Mouse (Mus musculus): Measurements from ENCODE around the gene Depdc5. TPM values are rescaled to one million over a fixed set of nuclear protein-coding genes. Genes with fewer than 3 reads are reported as not detected.

Gene Depdc5
- total and polyA plus RNA-seq, 3 experiments, result 5.4 to 52.4 (median 27.2) TPM

DNA sequence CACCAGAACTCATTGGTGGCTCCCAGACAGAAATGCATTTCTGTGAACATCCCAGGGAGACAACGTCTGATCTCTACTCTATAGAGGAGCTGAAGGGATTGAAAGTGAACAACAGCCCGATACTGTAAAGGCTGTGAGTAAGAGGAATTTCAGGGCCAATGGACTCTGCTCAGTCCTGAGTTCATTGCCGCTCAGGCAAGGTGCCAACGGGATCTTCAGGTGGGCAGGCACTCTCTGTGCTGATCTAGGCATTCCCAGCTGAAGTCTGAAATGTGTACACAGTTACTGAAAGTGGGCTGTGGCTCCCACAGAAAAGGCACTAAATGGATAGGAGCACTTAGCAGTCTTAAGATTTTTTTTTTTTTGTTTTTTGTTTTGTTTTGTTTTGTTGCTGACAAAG lies 135.3 kb downstream of the Depdc5 start:
- Histone ChIP-seq H3K4me3 (ENCODE audit: low read depth, low read length) (no peak overlapping the region), H3K36me3 (replicated peaks) (no peaks in the 10 kb centered on the region), H3K27me3 (ENCODE audit: insufficient read depth, low read length) (peaks cover 59% of the 10 kb centered on the region), H3K4me1 (ENCODE audit: insufficient read depth, low read depth, low read length) (0 out of 2 replicates have a peak, but pooled peaks cover 2% of the 10 kb centered on the region), H3K9me3 (replicated peaks) (no peaks in the 10 kb centered on the region)
- TF ChIP-seq GATA2 (IDR thresholded peaks at IDR 0.05; ENCODE audit: borderline replicate concordance, low read depth, low read length), result no peak
- TF ChIP-seq TAL1 (conservative IDR thresholded peaks at IDR 0.05; ENCODE audit: low read depth, low read length), result no peak
- no peak for TF ChIP-seq CTCF (IDR thresholded peaks at IDR 0.05; ENCODE audit: low read depth, low read length)
- no peak for TF ChIP-seq POLR2AphosphoS5 (IDR thresholded peaks at IDR 0.05; ENCODE audit: insufficient replicate concordance, low read depth, low read length)
- TF ChIP-seq GATA1 (IDR thresholded peaks at IDR 0.05; ENCODE audit: borderline replicate concordance, low read length), result no peak
- DNase-seq (ENCODE audit: low spot score), result no peak
- no peak for ATAC-seq (ENCODE audit: extremely low read depth, insufficient number of reproducible peaks, low FRiP score, poor library complexity, severe bottlenecking)

- TF ChIP-seq GATA1 (IDR thresholded peaks at IDR 0.05; ENCODE audit: borderline replicate concordance, low read length) (no peak), POLR2AphosphoS5 (IDR thresholded peaks at IDR 0.05; ENCODE audit: insufficient replicate concordance, low read depth, low read length) (no peak), CTCF (IDR thresholded peaks at IDR 0.05; ENCODE audit: low read depth, low read length) (no peak), TAL1 (conservative IDR thresholded peaks at IDR 0.05; ENCODE audit: low read depth, low read length) (no peak), GATA2 (IDR thresholded peaks at IDR 0.05; ENCODE audit: borderline replicate concordance, low read depth, low read length) (no peak)
- Histone ChIP-seq H3K4me3 (ENCODE audit: low read depth, low read length) (no peak overlapping the region), H3K36me3 (replicated peaks) (no peaks in the 10 kb centered on the region), H3K9me3 (replicated peaks) (no peaks in the 10 kb centered on the region), H3K27me3 (ENCODE audit: insufficient read depth, low read length) (peaks cover 63% of the 10 kb centered on the region), H3K4me1 (ENCODE audit: insufficient read depth, low read depth, low read length) (0 out of 2 replicates have a peak, but pooled peaks cover 2% of the 10 kb centered on the region)
- DNase-seq (ENCODE audit: low spot score), result no peak
- no peak for ATAC-seq (ENCODE audit: extremely low read depth, insufficient number of reproducible peaks, low FRiP score, poor library complexity, severe bottlenecking)
Measured at GRCm38 (mm10) chr5:33001111-33001510, 137.6 kb downstream of the Depdc5 start.

GRCm38 (mm10) chr5:33002781-33003180 lies 139.3 kb downstream of the Depdc5 start:
- ATAC-seq (ENCODE audit: extremely low read depth, insufficient number of reproducible peaks, low FRiP score, poor library complexity, severe bottlenecking), result no peak
- no peaks in the 10 kb centered on the region for H3K36me3 ChIP-seq (replicated peaks)
- no peaks in the 10 kb centered on the region for H3K9me3 ChIP-seq (replicated peaks)
- H3K4me1 ChIP-seq (ENCODE audit: insufficient read depth, low read depth, low read length), result 0 out of 2 replicates have a peak, but pooled peaks cover 2% of the 10 kb centered on the region
- H3K4me3 ChIP-seq (ENCODE audit: low read depth, low read length), result no peak overlapping the region
- peaks cover 76% of the 10 kb centered on the region for H3K27me3 ChIP-seq (ENCODE audit: insufficient read depth, low read length)
- TF ChIP-seq TAL1 (conservative IDR thresholded peaks at IDR 0.05; ENCODE audit: low read depth, low read length) (no peak), GATA2 (IDR thresholded peaks at IDR 0.05; ENCODE audit: borderline replicate concordance, low read depth, low read length) (no peak), GATA1 (IDR thresholded peaks at IDR 0.05; ENCODE audit: borderline replicate concordance, low read length) (no peak), CTCF (IDR thresholded peaks at IDR 0.05; ENCODE audit: low read depth, low read length) (no peak), POLR2AphosphoS5 (IDR thresholded peaks at IDR 0.05; ENCODE audit: insufficient replicate concordance, low read depth, low read length) (no peak)
- DNase-seq (ENCODE audit: low spot score), result no peak

DNA sequence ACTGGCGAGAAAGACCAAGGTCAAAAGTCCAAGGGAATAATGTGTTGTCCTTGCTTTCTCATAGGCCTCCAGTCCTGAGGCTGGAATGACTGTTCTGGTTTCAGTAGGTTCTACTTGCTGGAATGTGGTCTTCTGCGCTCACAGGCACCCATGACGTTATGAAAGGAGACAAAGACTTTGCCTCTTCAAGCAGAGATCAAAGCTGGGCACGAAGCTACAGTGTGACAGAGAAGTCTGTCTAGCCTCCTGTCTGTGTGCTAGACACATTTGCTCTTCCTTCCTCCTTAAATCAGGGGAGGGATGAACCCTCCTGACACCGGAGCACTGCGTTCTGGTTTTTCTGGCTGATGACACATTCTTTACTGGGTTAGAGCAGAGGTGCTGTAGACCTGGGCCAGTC lies 140.0 kb downstream of the Depdc5 start:
- no peaks in the 10 kb centered on the region for H3K9me3 ChIP-seq (replicated peaks)
- H3K36me3 ChIP-seq (replicated peaks), result no peaks in the 10 kb centered on the region
- TF ChIP-seq CTCF (IDR thresholded peaks at IDR 0.05; ENCODE audit: low read depth, low read length) (no peak), GATA1 (IDR thresholded peaks at IDR 0.05; ENCODE audit: borderline replicate concordance, low read length) (no peak), GATA2 (IDR thresholded peaks at IDR 0.05; ENCODE audit: borderline replicate concordance, low read depth, low read length) (no peak), TAL1 (conservative IDR thresholded peaks at IDR 0.05; ENCODE audit: low read depth, low read length) (no peak)
- no peak for DNase-seq (ENCODE audit: low spot score)
- peaks cover 76% of the 10 kb centered on the region for H3K27me3 ChIP-seq (ENCODE audit: insufficient read depth, low read length)
- 0 out of 2 replicates have a peak, but pooled peaks cover 2% of the 10 kb centered on the region for H3K4me1 ChIP-seq (ENCODE audit: insufficient read depth, low read depth, low read length)
- H3K4me3 ChIP-seq (ENCODE audit: low read depth, low read length), result no peak overlapping the region
- ATAC-seq (ENCODE audit: extremely low read depth, insufficient number of reproducible peaks, low FRiP score, poor library complexity, severe bottlenecking), result no peak

- DNase-seq (ENCODE audit: low spot score), result no peak
- Histone ChIP-seq H3K9me3 (replicated peaks) (no peaks in the 10 kb centered on the region), H3K4me3 (ENCODE audit: low read depth, low read length) (no peak overlapping the region), H3K27me3 (ENCODE audit: insufficient read depth, low read length) (peaks cover 78% of the 10 kb centered on the region), H3K4me1 (ENCODE audit: insufficient read depth, low read depth, low read length) (0 out of 2 replicates have a peak, but pooled peaks cover 2% of the 10 kb centered on the region), H3K36me3 (replicated peaks) (no peaks in the 10 kb centered on the region)
- ATAC-seq (ENCODE audit: extremely low read depth, insufficient number of reproducible peaks, low FRiP score, poor library complexity, severe bottlenecking), result no peak
- TF ChIP-seq GATA1 (IDR thresholded peaks at IDR 0.05; ENCODE audit: borderline replicate concordance, low read length) (no peak), TAL1 (conservative IDR thresholded peaks at IDR 0.05; ENCODE audit: low read depth, low read length) (no peak), POLR2AphosphoS5 (IDR thresholded peaks at IDR 0.05; ENCODE audit: insufficient replicate concordance, low read depth, low read length) (no peak)
Measured at GRCm38 (mm10) chr5:33004110-33004509, 140.6 kb downstream of the Depdc5 start.

GRCm38 (mm10) chr5:33005442-33006145 lies 142.1 kb downstream of the Depdc5 start:
- no peaks in the 10 kb centered on the region for H3K36me3 ChIP-seq (replicated peaks)
- TF ChIP-seq POLR2AphosphoS5 (IDR thresholded peaks at IDR 0.05; ENCODE audit: insufficient replicate concordance, low read depth, low read length), result no peak
- TF ChIP-seq GATA1 (IDR thresholded peaks at IDR 0.05; ENCODE audit: borderline replicate concordance, low read length), result no peak
- TF ChIP-seq GATA2 (IDR thresholded peaks at IDR 0.05; ENCODE audit: borderline replicate concordance, low read depth, low read length), result no peak
- no peak for TF ChIP-seq CTCF (IDR thresholded peaks at IDR 0.05; ENCODE audit: low read depth, low read length)
- no peak for TF ChIP-seq TAL1 (conservative IDR thresholded peaks at IDR 0.05; ENCODE audit: low read depth, low read length)
- ATAC-seq (ENCODE audit: extremely low read depth, insufficient number of reproducible peaks, low FRiP score, poor library complexity, severe bottlenecking) (no peak), DNase-seq (ENCODE audit: low spot score) (no peak)
- peaks cover 10% of the 10 kb centered on the region for H3K4me1 ChIP-seq (ENCODE audit: insufficient read depth, low read depth, low read length)
- H3K4me3 ChIP-seq (ENCODE audit: low read depth, low read length), result no peak overlapping the region
- H3K9me3 ChIP-seq (replicated peaks), result no peaks in the 10 kb centered on the region
- H3K27me3 ChIP-seq (ENCODE audit: insufficient read depth, low read length), result peaks cover 81% of the 10 kb centered on the region
